Mouse (Mus musculus): ENCODE data around the gene Ros1.

The Ros1 gene

GRCm38 (mm10) chr10:52022413-52023212 is 172.4 kb downstream of the Ros1 start, which contains the start of gene Vgll2:
Gene Vgll2, plus strand, starts transcription at chr10:52022502.
- peak; percentile 67 for DNase-seq (ENCODE audit: extremely low spot score)

- peak; percentile 42 for DNase-seq (ENCODE audit: extremely low spot score)
These were observed 173.2 kb downstream of the Ros1 start for GRCm38 (mm10) chr10:52021736-52022394.

- DNase-seq (ENCODE audit: extremely low spot score) = peak; percentile 35
These were observed 173.8 kb downstream of the Ros1 start for GRCm38 (mm10) chr10:52021231-52021630.

GRCm38 (mm10) chr10:52018471-52018870 is 176.6 kb downstream of the Ros1 start:
- no peak for DNase-seq (ENCODE audit: extremely low spot score)

Measured in embryo, embryonic 9.5 days (tissue).